Mouse (Mus musculus) gastrocnemius, adult 2 months (tissue): ENCODE data around the gene Katnbl1. TPM values are rescaled to one million over a fixed set of nuclear protein-coding genes. Genes with fewer than 3 reads are reported as not detected.
"Not testable (repeated sequence)": the region's sequence is repeated elsewhere in the genome, so short reads cannot be mapped to it uniquely, and the experiment has no call there.

ENCODE experiments used
- DNase-seq: peaks from one replicate; pipeline ENCODE4 v3.0.0; 2022
- H3K27ac ChIP-seq: fragments of 200-600 bp; 2 replicates; pipeline ENCODE4 v1.8.1; 2022; ENCODE audit warnings: mild to moderate bottlenecking
- H3K4me3 ChIP-seq: fragments of 200-600 bp; 2 replicates; pipeline ENCODE4 v1.8.1; 2022; ENCODE audit warnings: mild to moderate bottlenecking, moderate library complexity
- CTCF ChIP-seq: fragments of 200-600 bp; IDR thresholded peaks from 2 replicates; pipeline ENCODE4 v1.8.1; 2022; ENCODE audit warnings: antibody characterized with exemption, mild to moderate bottlenecking, moderate library complexity
- intact Hi-C: fragments of 180-260 bp; cut with DNase I; formaldehyde crosslinking; loops from one replicate; pipeline ENCODE4 v1.15.1; 2025
- total RNA-seq, 2 experiments: library from RNA; stranded (reverse); gene quantifications; 2 replicates each; pipeline ENCODE4 v1.2.3; 2021

Gene Katnbl1
- total RNA-seq, 2 experiments from 2014 or later = 2.1 to 3.2 TPM

GRCm38 (mm10) chr2:112367726-112368673 lies 11.0 kb upstream of the Katnbl1 start, which contains the start of gene Emc4:
Emc4 (minus strand) TSS chr2:112368027.
- intact Hi-C loops = loop anchor here (5.0 kb wide), 1 partner anchor 101 kb away; the partner anchor contains the start of genes Gm21985 and Slc12a6
- DNase-seq = peak; percentile 93
- Histone ChIP-seq H3K4me3 (peak within 1 kb of the TSS; percentile 85), H3K27ac (peak within 1 kb of the TSS; percentile 95)
- no peak for TF ChIP-seq CTCF

- intact Hi-C loops = loop anchor here (5.0 kb wide), 1 partner anchor 103 kb away; the partner anchor contains the start of genes Gm21985 and Slc12a6
- peak overlapping the region; percentile 49 for H3K27ac ChIP-seq
- peak; percentile 84 for DNase-seq
- TF ChIP-seq CTCF = no peak
- no peak overlapping the region for H3K4me3 ChIP-seq
Measured at GRCm38 (mm10) chr2:112369941-112370340, 9.1 kb upstream of the Katnbl1 start.

GRCm38 (mm10) chr2:112373141-112373540 lies 5.9 kb upstream of the Katnbl1 start:
- intact Hi-C loops = no loop called here
- DNase-seq = peak; percentile 36
- no peak overlapping the region for H3K4me3 ChIP-seq
- no peak for TF ChIP-seq CTCF
- H3K27ac ChIP-seq = peak overlapping the region; percentile 75

- H3K27ac ChIP-seq = peak overlapping the region; percentile 75
- H3K4me3 ChIP-seq = no peak overlapping the region
- intact Hi-C loops = no loop called here
- TF ChIP-seq CTCF = no peak
- DNase-seq = peak; percentile 23
Measured at GRCm38 (mm10) chr2:112374610-112375009, 4.4 kb upstream of the Katnbl1 start.

- no peak for DNase-seq
Measured at GRCm38 (mm10) chr2:112380131-112380530, 1.1 kb downstream of the Katnbl1 start.

GRCm38 (mm10) chr2:112381219-112381618 lies 2.2 kb downstream of the Katnbl1 start:
- Histone ChIP-seq H3K4me3 (no peak overlapping the region), H3K27ac (no peak overlapping the region)
- DNase-seq = no peak
- intact Hi-C loops = no loop called here
- no peak for TF ChIP-seq CTCF

More at GRCm38 (mm10) chr2:112380131-112380530, 1.1 kb downstream of the Katnbl1 start:
- Histone ChIP-seq H3K27ac (peak overlapping the region; percentile 90), H3K4me3 (peak overlapping the region; percentile 94)
- intact Hi-C loops = no loop called here
- no peak for TF ChIP-seq CTCF

- H3K4me3 ChIP-seq = no peak overlapping the region
- TF ChIP-seq CTCF = no peak
- no peak for DNase-seq
- H3K27ac ChIP-seq = no peak overlapping the region
- intact Hi-C loops = no loop called here
Measured at GRCm38 (mm10) chr2:112390843-112391242, 11.8 kb downstream of the Katnbl1 start.

GRCm38 (mm10) chr2:112391346-112392000 lies 12.5 kb downstream of the Katnbl1 start:
- no peak for TF ChIP-seq CTCF
- Histone ChIP-seq H3K27ac (no peak overlapping the region), H3K4me3 (no peak overlapping the region)
- no peak for DNase-seq
- intact Hi-C loops = no loop called here

- Histone ChIP-seq H3K27ac (no peak overlapping the region), H3K4me3 (no peak overlapping the region)
- intact Hi-C loops = no loop called here
- no peak for DNase-seq
- no peak for TF ChIP-seq CTCF
Measured at GRCm38 (mm10) chr2:112392689-112393088, 13.7 kb downstream of the Katnbl1 start.

- Histone ChIP-seq H3K4me3 (no peak overlapping the region), H3K27ac (no peak overlapping the region)
- no peak for TF ChIP-seq CTCF
- intact Hi-C loops = no loop called here
- DNase-seq = no peak
Measured at GRCm38 (mm10) chr2:112393958-112394357, 14.9 kb downstream of the Katnbl1 start.

- Histone ChIP-seq H3K27ac (no peak overlapping the region), H3K4me3 (no peak overlapping the region)
- DNase-seq = no peak
- intact Hi-C loops = no loop called here
- TF ChIP-seq CTCF = no peak
Measured at GRCm38 (mm10) chr2:112396649-112397048, 17.6 kb downstream of the Katnbl1 start.

- intact Hi-C loops = no loop called here
- no peak for DNase-seq
- TF ChIP-seq CTCF = no peak
- no peak overlapping the region for H3K4me3 ChIP-seq
- no peak overlapping the region for H3K27ac ChIP-seq
Measured at GRCm38 (mm10) chr2:112407030-112407429, 28.0 kb downstream of the Katnbl1 start.

- no peak for TF ChIP-seq CTCF
- DNase-seq = no peak
- no peak overlapping the region for H3K27ac ChIP-seq
- H3K4me3 ChIP-seq = no peak overlapping the region
- intact Hi-C loops = no loop called here
Measured at GRCm38 (mm10) chr2:112425308-112425707, 46.3 kb downstream of the Katnbl1 start.

- intact Hi-C loops, H3K4me3 ChIP-seq, H3K27ac ChIP-seq, DNase-seq: not testable (repeated sequence)
Measured at GRCm38 (mm10) chr2:112428534-112428933, 49.5 kb downstream of the Katnbl1 start.
